Mouse (Mus musculus) forebrain, embryonic 14.5 days (tissue): ENCODE results near the gene Sntb2. TPM values are rescaled to one million over a fixed set of nuclear protein-coding genes. Genes with fewer than 3 reads are reported as not detected.

Source experiments
- ATAC-seq: fragments of 200-750 bp; cut with Nextera tagmentation; 2 replicates; pipeline ENCODE4 v1.8.0; 2017; ENCODE audit warnings: mild to moderate bottlenecking, moderate library complexity
- DNase-seq: peaks from one replicate; pipeline ENCODE4 v3.0.0-alpha.2; 2015; ENCODE audit warnings: low spot score
- H3K27ac ChIP-seq: fragments of 300-500 bp; sonication (generic); 2 replicates; pipeline ENCODE4 v1.5.1; 2014; ENCODE audit warnings: low read depth, mild to moderate bottlenecking, control low read depth, low read length, moderate library complexity
- H3K27me3 ChIP-seq: fragments of 300-500 bp; sonication (generic); replicated peaks from 2 replicates; pipeline ENCODE4 v1.6.1; 2014; ENCODE audit warnings: low read length, control low read depth, mixed read lengths; ENCODE audit not compliant: control insufficient read depth, insufficient read depth
- H3K36me3 ChIP-seq: fragments of 300-500 bp; sonication (generic); 2 replicates; pipeline ENCODE4 v1.6.1; 2014; ENCODE audit warnings: low read length, control low read depth; ENCODE audit not compliant: control insufficient read depth, insufficient read depth
- H3K4me1 ChIP-seq: fragments of 300-500 bp; sonication (generic); 2 replicates; pipeline ENCODE4 v1.6.1; 2014; ENCODE audit warnings: antibody characterized with exemption, low read length, control low read depth; ENCODE audit not compliant: control insufficient read depth, insufficient read depth
- H3K4me2 ChIP-seq: fragments of 300-500 bp; sonication (generic); 2 replicates; pipeline ENCODE4 v1.6.1; 2014; ENCODE audit warnings: mild to moderate bottlenecking, control low read depth, low read length
- H3K4me3 ChIP-seq: fragments of 300-500 bp; sonication (generic); 2 replicates; pipeline ENCODE4 v1.5.1; 2014; ENCODE audit warnings: low read depth, low read length, control low read depth
- H3K9ac ChIP-seq: fragments of 300-500 bp; sonication (generic); 2 replicates; pipeline ENCODE4 v1.6.1; 2014; ENCODE audit warnings: mild to moderate bottlenecking, low read length, control low read depth, moderate library complexity
- H3K9me3 ChIP-seq: fragments of 300-500 bp; sonication (generic); replicated peaks from 2 replicates; pipeline ENCODE4 v1.6.1; 2016; ENCODE audit warnings: low read length, control low read depth, mixed read lengths; ENCODE audit not compliant: control insufficient read depth
- WGBS: fragments of 180-500 bp; shearing (Covaris S2); extraction: QIAGEN DNeasy Blood & Tissue Kit; methylation state at CpG from one replicate; pipeline ENCODE4 v1.1.7; 2014; 5-methylcytosine and 5-hydroxymethylcytosine counted together
- polyA plus RNA-seq: library from polyadenylated mRNA; unstranded; fragments of >200 nt; fragmentation: Nextera tagmentation; extraction: Ambion mirVana; gene quantifications from 2 replicates; pipeline ENCODE4 v1.2.1, GENCODE M21; 2014

Sntb2 gene
- polyA plus RNA-seq, 1 experiment from 2014 or later, result 2.3 TPM

GRCm38 (mm10) chr8:106905727-106906480 is 29.6 kb upstream of the Sntb2 start:
- H3K4me3 ChIP-seq, result no peak overlapping the region
- H3K36me3 ChIP-seq, result peaks cover 79% of the 10 kb centered on the region

GRCm38 (mm10) chr8:106906635-106907034 is 28.9 kb upstream of the Sntb2 start:
- Histone ChIP-seq H3K27me3 (no peaks in the 10 kb centered on the region), H3K9me3 (no peaks in the 10 kb centered on the region), H3K36me3 (peaks cover 79% of the 10 kb centered on the region), H3K4me3 (no peak overlapping the region), H3K4me2 (no peak overlapping the region), H3K27ac (no peak overlapping the region), H3K9ac (no peak overlapping the region), H3K4me1 (no peaks in the 10 kb centered on the region)
- 97% methylated on average over 6 of the region's 6 CpGs for WGBS
- ATAC-seq (no peak), DNase-seq (no peak)

More at GRCm38 (mm10) chr8:106905727-106906480, 29.6 kb upstream of the Sntb2 start:
- Histone ChIP-seq H3K9ac (no peak overlapping the region), H3K9me3 (no peaks in the 10 kb centered on the region), H3K4me2 (no peak overlapping the region), H3K27ac (no peak overlapping the region), H3K27me3 (no peaks in the 10 kb centered on the region), H3K4me1 (no peaks in the 10 kb centered on the region)
- WGBS, result 89% methylated on average over 17 of the region's 17 CpGs
- ATAC-seq, result no peak
- DNase-seq, result peak; percentile 77

- H3K9me3 ChIP-seq, result no peaks in the 10 kb centered on the region
- no peaks in the 10 kb centered on the region for H3K27me3 ChIP-seq
- H3K4me3 ChIP-seq, result no peak overlapping the region
- no peak overlapping the region for H3K4me2 ChIP-seq
- peaks cover 79% of the 10 kb centered on the region for H3K36me3 ChIP-seq
- no peaks in the 10 kb centered on the region for H3K4me1 ChIP-seq
- ATAC-seq (no peak), DNase-seq (no peak)
- H3K27ac ChIP-seq, result no peak overlapping the region
- H3K9ac ChIP-seq, result no peak overlapping the region
- 92% methylated on average over 6 of the region's 6 CpGs for WGBS
These were observed 28.1 kb upstream of the Sntb2 start for GRCm38 (mm10) chr8:106907450-106907849.

GRCm38 (mm10) chr8:106908291-106908690 is 27.3 kb upstream of the Sntb2 start:
- 74% methylated on average over 7 of the region's 7 CpGs for WGBS
- ATAC-seq (no peak), DNase-seq (no peak)

GRCm38 (mm10) chr8:106913631-106914030 is 21.9 kb upstream of the Sntb2 start:
- Histone ChIP-seq H3K27ac (no peak overlapping the region), H3K36me3 (peaks cover 77% of the 10 kb centered on the region), H3K4me2 (no peak overlapping the region), H3K27me3 (no peaks in the 10 kb centered on the region), H3K9me3 (no peaks in the 10 kb centered on the region), H3K4me3 (no peak overlapping the region), H3K4me1 (no peaks in the 10 kb centered on the region), H3K9ac (no peak overlapping the region)
- WGBS, result 94% methylated on average over 10 of the region's 10 CpGs
- no peak for ATAC-seq
- no peak for DNase-seq

More at GRCm38 (mm10) chr8:106908291-106908690, 27.3 kb upstream of the Sntb2 start:
- Histone ChIP-seq H3K36me3 (peaks cover 75% of the 10 kb centered on the region), H3K9ac (no peak overlapping the region), H3K27ac (no peak overlapping the region), H3K9me3 (no peaks in the 10 kb centered on the region), H3K4me3 (no peak overlapping the region), H3K27me3 (no peaks in the 10 kb centered on the region), H3K4me2 (no peak overlapping the region), H3K4me1 (no peaks in the 10 kb centered on the region)

GRCm38 (mm10) chr8:106919721-106920394 is 15.7 kb upstream of the Sntb2 start:
- no peak overlapping the region; the same call in 1 of the 2 replicates for H3K27ac ChIP-seq
- 84% methylated on average over 8 of the region's 8 CpGs for WGBS
- 0 out of 2 replicates have a peak, but pooled peaks have one; percentile 37 for ATAC-seq
- H3K4me3 ChIP-seq, result no peak overlapping the region
- H3K4me2 ChIP-seq, result no peak overlapping the region
- no peak for DNase-seq
- H3K27me3 ChIP-seq, result no peaks in the 10 kb centered on the region
- H3K9ac ChIP-seq, result no peak overlapping the region
- no peaks in the 10 kb centered on the region for H3K9me3 ChIP-seq
- H3K4me1 ChIP-seq, result no peaks in the 10 kb centered on the region
- peaks cover 82% of the 10 kb centered on the region for H3K36me3 ChIP-seq

- no peaks in the 10 kb centered on the region for H3K4me1 ChIP-seq
- H3K27ac ChIP-seq, result no peak overlapping the region
- no peaks in the 10 kb centered on the region for H3K27me3 ChIP-seq
- H3K4me3 ChIP-seq, result no peak overlapping the region
- H3K9me3 ChIP-seq, result no peaks in the 10 kb centered on the region
- H3K36me3 ChIP-seq, result peaks cover 77% of the 10 kb centered on the region
- ATAC-seq (no peak), DNase-seq (no peak)
- H3K4me2 ChIP-seq, result no peak overlapping the region
- H3K9ac ChIP-seq, result no peak overlapping the region
- WGBS, result over 99% methylated on average over 5 of the region's 5 CpGs
These were observed 15.2 kb upstream of the Sntb2 start for GRCm38 (mm10) chr8:106920395-106920741.

- ATAC-seq (no peak), DNase-seq (no peak)
- no peak overlapping the region for H3K27ac ChIP-seq
- no peaks in the 10 kb centered on the region for H3K4me1 ChIP-seq
- H3K9me3 ChIP-seq, result no peaks in the 10 kb centered on the region
- WGBS, result 94% methylated on average over 4 of the region's 4 CpGs
- H3K36me3 ChIP-seq, result peaks cover 40% of the 10 kb centered on the region
- H3K4me3 ChIP-seq, result no peak overlapping the region
- no peak overlapping the region for H3K9ac ChIP-seq
- H3K4me2 ChIP-seq, result no peak overlapping the region
- H3K27me3 ChIP-seq, result no peaks in the 10 kb centered on the region
These were observed 11.5 kb upstream of the Sntb2 start for GRCm38 (mm10) chr8:106924057-106924456.

GRCm38 (mm10) chr8:106924904-106925349 is 10.6 kb upstream of the Sntb2 start:
- Histone ChIP-seq H3K27me3 (no peaks in the 10 kb centered on the region), H3K4me3 (no peak overlapping the region), H3K27ac (no peak overlapping the region), H3K9ac (no peak overlapping the region), H3K36me3 (peaks cover 32% of the 10 kb centered on the region), H3K4me2 (no peak overlapping the region), H3K4me1 (no peaks in the 10 kb centered on the region), H3K9me3 (no peaks in the 10 kb centered on the region)
- ATAC-seq, result no peak
- no peak for DNase-seq
- WGBS, result 88% methylated on average over 8 of the region's 8 CpGs
